Mouse (Mus musculus) hindbrain, embryonic 10.5 days (tissue): ENCODE measurements around the gene Zfp976. TPM values are rescaled to one million over a fixed set of nuclear protein-coding genes. Genes with fewer than 3 reads are reported as not detected.

ENCODE experiments used
- polyA plus RNA-seq: library from polyadenylated mRNA; unstranded; fragments of >200 nt; fragmentation: Nextera tagmentation; extraction: Ambion mirVana; gene quantifications from 2 replicates; pipeline ENCODE4 v1.2.1, GENCODE M21; 2016

The Zfp976 gene
- polyA plus RNA-seq, 1 experiment from 2014 or later, result 1.6 TPM

Other genes with a start within 250 kb of the Zfp976 start
- gene 4933421I07Rik, start 194.5 kb downstream of the Zfp976 start, polyA plus RNA-seq, result not detected in 2 replicates
- 11.0 and 11.5 TPM in 2 replicates for gene Zfp141, start 136.8 kb downstream of the Zfp976 start, polyA plus RNA-seq
- gene Gm21028, start 64.0 kb downstream of the Zfp976 start, polyA plus RNA-seq, result not detected in 2 replicates
- gene Zfp977, start 50.0 kb downstream of the Zfp976 start, polyA plus RNA-seq, result 0.56 and 1.5 TPM in 2 replicates
- 4.6 and 8.5 TPM in 2 replicates for gene Zfp975, start 50.2 kb upstream of the Zfp976 start, polyA plus RNA-seq
- gene Gm17067, start 84.4 kb upstream of the Zfp976 start, polyA plus RNA-seq, result not detected in 2 replicates
- gene Vmn2r62, start 150.9 kb upstream of the Zfp976 start, polyA plus RNA-seq, result not detected in 2 replicates
- not detected in 2 replicates for gene Gm2381, start 224.6 kb upstream of the Zfp976 start, polyA plus RNA-seq